Mouse (Mus musculus): ENCODE results near the gene Fhod1. TPM values are rescaled to one million over a fixed set of nuclear protein-coding genes. Genes with fewer than 3 reads are reported as not detected.
"Not testable (repeated sequence)": the region's sequence is repeated elsewhere in the genome, so short reads cannot be mapped to it uniquely, and the experiment has no call there.

Fhod1 gene
- total RNA-seq, 2 experiments from 2014 or later: 5.1 to 12.6 TPM

DNA sequence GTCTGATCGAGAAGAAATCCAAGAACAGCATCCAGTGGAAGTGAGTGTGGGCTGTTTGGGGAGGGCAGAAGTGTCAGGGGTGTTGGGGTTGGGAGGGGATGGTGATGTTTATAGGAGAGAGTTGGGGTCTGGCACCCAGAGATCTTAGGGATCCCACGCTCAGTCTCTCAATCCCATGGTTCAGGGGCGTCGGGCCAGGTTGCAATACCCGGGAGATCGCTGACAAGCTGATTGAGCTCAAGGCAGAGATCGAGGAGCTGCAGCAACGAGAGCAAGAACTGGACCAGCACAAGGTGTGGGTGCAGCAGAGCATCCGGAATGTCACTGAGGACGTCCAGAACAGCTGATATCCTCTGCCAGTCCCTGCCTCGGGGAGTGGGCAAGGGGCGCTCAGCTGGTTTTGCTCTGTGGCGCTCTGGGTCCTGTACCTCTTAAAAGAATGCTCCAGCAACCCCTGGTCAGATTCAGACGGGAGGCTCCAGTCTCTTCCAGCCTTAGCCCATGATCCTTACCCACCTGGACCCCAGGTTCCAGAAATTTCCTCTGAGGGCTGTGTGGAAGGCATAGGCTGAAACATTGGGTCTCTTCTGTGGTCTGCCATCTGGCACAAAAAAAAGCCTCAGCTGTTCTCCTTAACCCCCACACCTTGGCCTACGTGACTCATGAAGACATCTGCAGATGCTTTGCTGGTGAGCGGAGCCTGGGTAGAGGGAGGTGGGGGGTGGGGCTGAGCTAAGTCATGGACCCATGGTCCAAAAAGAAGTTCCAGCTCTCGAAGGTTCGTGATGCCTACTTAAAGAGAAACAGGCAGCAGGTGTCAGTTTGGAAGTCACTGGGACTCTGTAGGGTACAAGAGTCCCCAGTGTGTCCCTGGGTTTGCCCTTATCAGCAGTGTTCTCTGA is 49.2 kb downstream of the Fhod1 start:
- no peak for ATAC-seq (ENCODE audit: poor library complexity, severe bottlenecking)

DNA sequence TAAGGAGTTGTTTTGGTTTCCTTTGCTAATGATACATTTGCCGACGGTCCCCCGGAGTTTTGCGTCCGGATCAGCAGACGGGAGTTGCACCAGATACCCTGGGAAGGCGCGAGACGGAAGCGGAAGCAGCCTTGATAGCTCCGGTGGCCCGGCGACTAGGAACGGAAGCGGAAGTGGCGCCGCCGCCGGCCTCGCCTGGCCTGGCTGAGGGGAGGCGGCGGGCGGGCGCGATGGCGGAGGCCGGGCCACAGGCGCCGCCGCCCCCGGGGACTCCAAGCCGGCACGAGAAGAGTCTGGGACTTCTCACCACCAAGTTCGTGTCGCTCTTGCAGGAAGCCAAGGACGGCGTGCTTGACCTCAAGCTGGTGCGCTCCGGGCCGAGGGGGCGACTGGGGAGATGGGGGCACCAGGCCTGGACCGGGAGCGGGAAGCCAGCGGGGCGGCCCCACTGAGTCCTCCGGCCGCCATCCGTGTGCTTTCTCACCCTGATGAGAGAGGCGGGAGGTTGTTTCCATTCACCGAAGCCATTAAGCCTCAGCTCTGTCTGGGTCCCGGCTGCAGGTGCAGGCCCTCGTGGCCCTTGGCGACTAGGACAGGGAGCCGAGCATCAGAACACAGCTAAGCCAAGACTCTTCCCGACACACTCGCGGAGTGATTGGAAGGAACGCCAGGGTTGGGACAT is 50.1 kb downstream of the Fhod1 start, which contains the start of gene E2f4:
Gene E2f4 (plus strand): TSS at position 153 of the 682 bp plus-strand sequence.
- peak; percentile 97 for ATAC-seq (ENCODE audit: poor library complexity, severe bottlenecking)

DNA sequence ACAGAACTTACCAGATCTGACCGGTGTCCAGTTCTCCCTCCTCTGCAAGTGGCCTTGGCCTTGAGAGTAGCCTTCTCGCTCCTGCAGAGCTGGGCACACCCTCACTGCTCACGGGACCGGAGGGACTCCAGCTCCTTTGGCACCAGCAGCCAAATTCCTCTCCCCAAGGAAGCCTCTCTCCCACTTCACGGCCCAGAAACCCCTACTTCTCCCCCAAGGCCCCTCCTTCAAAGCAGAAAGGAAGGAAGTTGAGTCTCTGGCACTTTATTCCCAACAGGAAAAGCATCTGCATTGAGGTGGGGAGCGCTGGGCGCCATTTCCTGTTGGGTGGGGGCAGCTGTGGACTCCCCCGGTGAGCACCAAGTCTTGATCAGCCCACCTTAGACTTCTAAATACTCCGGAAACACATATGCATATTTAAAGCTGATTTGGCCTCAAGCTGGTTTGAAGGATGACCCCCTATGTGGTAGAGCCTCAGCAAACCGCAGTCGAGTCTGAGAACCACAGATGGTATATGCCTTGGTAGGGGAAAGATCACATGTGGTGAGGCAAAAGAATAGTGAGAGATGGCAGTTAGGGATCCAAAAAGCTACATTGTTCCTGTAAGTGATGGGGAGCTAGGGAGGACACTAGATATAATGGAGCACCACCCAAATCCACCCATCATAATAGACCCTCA is 51.7 kb downstream of the Fhod1 start, which contains the start of gene Exoc3l:
Gene Exoc3l (minus strand): TSS at position 207 of the 679 bp plus-strand sequence.
- no peak for ATAC-seq (ENCODE audit: poor library complexity, severe bottlenecking)

DNA sequence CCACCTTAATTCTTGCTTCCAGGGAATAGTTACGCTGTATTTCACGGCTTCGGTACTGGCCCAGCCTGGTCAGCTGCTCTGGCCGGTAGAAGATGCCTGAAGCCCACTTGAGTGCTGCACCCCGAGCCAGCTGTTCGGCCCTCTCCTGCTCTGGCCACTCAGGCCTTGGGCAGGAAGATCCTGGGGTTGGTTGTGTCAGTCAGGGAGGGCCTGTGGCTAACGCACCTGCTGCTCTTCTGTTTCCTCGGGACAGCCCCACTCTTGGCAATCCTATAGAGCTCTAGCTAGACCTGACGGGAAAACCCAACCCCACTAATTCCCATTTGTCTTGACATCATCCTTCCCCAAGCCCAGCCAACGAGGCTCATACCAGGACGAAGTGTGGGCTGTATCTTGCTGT is 52.5 kb downstream of the Fhod1 start:
- ATAC-seq (ENCODE audit: poor library complexity, severe bottlenecking): no peak

DNA sequence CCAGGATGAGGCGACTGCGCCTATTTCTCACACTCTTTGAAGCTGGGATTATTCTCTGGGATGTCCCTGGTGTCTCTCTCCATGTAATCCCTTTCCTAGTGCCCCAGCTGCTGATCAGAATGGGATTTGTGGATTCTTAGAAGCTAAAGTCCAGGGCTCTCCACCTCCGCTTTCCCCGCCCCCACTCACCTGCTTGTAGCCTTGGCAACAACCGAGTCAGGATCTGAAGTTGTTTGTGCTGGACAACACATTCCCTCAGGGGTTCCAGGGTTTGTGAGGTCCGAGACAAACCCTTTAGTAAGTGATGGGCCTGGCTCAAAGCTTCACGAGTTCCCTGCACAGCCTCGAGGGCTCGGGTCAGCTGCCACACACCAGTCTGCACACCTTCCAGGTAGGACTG is 53.0 kb downstream of the Fhod1 start:
- ATAC-seq (ENCODE audit: poor library complexity, severe bottlenecking): no peak

DNA sequence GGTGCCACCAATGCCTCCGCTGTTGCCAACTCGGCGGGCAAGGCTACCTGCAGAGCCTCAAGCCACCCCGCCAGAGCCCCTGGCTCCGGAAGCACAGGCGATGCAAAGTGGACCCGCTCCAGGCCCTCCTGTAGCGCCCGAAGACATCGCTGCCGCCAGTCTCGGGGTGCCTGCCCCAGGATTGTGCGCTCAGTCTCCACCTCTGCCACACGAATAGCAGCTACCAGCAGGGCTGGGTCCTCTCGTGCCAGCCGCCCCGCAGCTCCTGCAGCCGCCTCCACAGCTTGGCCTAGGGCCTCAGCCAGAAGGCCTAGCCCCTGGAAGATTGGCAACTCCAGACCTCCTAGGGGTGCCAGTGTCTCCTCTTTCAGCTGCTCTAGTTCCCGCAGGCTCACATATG is 54.3 kb downstream of the Fhod1 start:
- ATAC-seq (ENCODE audit: poor library complexity, severe bottlenecking): no peak

DNA sequence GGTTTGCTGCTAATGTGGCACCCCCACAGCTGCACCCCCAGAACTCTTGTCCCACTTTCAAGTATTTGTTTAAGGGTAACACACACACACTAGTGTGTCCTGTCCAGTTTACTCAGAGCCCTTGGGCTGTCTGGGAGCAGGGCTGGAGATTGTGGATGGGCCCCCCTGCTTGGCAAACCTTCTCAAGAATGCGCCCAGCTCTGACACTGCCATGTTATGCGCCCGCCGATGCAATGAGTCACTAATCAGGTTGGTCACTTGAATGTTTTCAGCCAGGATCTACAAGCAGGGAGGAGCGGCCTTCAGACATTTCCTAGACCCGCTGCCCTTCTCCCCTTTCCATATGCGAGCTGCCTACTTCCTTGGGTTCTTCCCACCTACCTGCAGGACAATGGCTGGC is 55.3 kb downstream of the Fhod1 start:
- no peak for ATAC-seq (ENCODE audit: poor library complexity, severe bottlenecking)

DNA sequence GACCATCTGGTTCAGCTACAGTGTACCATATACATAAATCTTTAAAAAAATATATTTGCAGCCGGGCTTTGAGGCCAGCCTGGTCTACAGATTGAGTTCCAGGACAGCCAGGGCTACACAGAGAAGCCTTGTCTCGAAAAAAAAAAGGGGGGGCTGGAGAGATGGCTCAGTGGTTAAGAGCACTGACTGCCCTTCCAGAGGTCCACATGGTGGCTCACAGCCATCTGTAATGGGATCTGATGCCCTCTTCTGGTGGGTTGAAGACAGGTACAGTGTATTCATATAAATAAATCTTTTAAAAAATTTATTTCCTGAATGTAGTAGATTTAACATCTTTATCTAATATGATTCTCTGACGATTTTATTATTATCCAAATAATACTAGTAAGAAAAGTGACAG is 56.0 kb downstream of the Fhod1 start:
- ATAC-seq (ENCODE audit: poor library complexity, severe bottlenecking): not testable (repeated sequence)

DNA sequence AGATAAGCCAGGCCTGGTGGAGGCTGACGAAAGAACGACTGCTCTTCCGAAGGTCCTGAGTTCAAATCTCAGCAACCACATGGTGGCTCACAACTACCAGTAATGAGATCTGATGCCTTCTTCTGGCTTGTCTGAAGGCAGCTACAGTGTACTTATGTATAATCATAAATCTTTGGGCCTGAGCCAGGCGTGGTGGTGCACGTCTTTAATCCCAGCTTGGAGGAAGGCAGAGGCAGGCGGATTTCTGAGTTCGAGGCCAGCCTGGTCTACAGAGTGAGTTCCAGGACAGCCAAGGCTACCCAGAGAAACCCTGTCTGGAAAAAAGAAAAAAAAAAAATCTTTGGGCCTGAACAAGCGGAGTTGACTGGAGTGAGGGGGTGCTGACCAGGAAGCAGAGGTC is 56.4 kb downstream of the Fhod1 start:
- not testable (repeated sequence) for ATAC-seq (ENCODE audit: poor library complexity, severe bottlenecking)

DNA sequence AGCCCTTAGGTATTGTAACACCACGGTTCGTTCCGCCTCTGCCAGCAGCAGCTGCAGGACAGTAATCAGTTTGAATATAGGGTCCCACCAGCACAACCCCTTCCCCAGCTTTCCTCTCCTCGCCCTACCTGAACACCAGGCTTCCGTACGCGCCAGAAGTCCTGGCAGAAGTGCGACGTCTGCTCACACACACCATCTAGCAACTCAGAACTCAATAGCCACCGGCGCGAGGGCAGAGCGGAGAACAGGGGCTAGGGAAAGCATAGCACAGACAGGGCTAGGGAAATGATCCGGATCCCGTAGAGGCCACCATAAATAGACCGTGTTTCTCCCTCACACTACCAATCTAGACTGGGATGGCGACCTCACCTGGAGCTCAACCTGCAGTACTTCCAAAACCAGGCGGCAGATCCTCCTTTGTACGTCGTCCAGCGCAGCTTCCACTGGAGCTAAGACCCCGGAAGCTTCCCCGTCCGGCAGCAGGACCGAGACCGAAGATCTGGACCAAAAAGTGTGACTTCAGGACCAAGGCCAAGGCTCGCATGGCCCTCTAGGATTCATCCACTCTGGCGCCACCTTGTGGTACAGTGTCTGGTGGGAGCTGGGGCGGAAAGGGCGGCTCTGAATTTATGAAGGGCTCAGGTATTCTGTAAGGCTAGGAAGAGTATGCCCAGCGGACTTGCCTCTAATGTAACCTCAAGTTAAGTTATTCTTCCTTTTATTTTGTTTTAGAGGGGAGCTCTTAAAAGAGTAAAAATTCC is 57.0 kb downstream of the Fhod1 start:
- peak; percentile 53 for ATAC-seq (ENCODE audit: poor library complexity, severe bottlenecking)

DNA sequence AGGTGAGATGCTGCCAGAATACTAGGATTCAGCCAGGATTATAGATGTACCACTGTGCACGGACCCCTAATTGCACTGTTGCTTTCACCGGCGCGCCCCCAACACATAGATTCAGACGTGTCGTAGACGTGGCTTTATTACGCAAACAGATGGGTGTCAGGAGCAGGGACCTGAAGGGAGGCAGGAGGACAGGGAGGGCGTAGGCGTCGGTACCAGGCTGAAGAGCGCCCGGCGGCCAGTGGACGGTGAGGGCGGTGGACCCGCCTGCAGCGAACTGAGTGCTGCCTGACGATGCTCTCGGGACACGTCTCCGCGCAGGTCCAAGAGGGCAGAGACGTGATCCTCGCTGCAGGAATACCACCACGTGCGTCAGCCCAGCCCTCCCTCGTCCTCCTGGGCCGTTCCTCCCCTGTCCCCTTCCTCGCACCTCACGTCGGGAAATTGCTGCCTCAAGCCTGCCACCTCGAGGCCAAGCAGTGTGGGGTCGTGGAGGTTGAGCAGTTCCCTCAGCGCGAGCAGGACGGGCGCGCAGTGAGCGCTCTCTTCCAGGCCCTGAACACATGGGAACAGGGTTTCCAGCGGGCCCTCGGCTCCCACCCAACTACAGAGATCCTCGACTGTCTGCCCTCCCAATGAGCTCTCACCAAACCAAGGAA is 57.8 kb downstream of the Fhod1 start, which contains the start of gene 4931428F04Rik:
Gene 4931428F04Rik (minus strand): TSS at position 60 of the 656 bp plus-strand sequence.
- peak; percentile 30 for ATAC-seq (ENCODE audit: poor library complexity, severe bottlenecking)

DNA sequence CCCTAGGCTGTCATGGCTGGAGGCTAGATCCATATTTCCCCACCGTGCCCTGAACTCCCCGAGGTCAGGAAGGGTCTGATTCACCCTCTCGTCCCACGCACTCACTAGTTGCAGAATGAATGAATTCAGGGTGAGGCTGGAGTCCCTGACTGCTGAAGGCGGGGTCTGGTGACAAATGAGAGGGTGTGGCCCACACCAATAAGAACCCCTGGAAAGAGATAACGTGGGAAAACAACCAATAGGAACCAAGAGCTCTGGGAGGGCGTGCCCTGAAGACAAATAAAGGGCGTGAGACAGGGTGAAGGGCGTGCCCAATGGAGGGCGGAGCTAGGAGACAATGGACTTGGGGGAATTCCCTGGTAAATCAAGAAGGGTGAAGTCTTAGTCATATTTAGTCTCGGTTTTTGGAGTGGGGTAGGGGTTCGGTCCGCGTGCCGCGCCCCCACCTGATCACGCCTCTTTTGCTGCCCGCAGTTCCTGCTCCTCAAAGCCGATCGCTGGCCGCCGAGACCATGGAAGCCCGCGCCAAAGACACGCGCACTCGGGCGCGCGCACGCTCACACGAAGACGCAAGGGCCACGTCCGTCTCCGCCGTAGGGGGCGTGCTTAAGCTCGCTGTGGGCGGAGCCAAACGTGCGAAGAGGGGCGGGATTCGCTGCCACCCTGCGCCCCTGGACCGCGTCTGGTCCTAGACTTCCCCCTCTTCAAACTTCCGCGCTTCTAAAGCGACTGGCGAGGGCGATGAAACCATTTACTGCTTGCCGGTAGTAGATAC is 58.6 kb downstream of the Fhod1 start:
- ATAC-seq (ENCODE audit: poor library complexity, severe bottlenecking): peak; percentile 86

DNA sequence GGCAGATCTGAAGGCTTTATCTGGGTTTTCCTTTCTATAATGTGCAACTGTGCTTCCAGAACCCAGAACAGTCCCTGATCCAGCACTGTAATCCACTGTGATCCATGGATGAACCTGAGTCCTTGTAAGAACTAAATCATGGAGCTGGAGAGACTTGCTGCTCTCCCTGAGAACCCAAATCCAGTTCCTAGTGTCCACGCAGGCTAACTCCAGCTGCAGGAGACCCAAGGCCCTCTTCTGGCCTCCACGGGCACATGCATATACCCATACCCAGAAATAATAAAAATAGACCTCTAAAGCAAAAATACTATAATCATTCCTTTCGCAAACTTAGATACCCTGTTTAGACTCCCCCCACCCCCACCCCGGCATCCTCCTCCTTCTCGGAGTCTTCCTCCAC is 59.5 kb downstream of the Fhod1 start:
- ATAC-seq (ENCODE audit: poor library complexity, severe bottlenecking): no peak

DNA sequence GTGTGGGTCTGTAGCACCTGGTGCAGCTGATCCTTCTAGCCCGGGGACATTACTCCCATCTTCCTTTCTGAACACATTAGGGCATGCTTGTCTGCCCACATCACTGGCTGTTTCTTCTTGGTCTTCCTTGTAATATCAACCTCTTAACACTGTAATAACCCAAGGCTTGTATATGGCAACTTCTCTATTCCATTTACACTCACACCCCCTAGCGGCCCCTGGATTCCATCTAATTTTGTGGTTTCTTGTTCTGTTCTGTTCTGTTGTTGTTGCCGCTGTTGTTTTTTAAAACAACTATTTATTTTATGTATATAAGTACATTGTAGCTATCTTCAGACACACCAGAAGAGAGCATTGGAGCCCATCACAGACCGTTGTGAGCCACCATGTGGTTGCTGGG is 60.8 kb downstream of the Fhod1 start:
- no peak for ATAC-seq (ENCODE audit: poor library complexity, severe bottlenecking)

DNA sequence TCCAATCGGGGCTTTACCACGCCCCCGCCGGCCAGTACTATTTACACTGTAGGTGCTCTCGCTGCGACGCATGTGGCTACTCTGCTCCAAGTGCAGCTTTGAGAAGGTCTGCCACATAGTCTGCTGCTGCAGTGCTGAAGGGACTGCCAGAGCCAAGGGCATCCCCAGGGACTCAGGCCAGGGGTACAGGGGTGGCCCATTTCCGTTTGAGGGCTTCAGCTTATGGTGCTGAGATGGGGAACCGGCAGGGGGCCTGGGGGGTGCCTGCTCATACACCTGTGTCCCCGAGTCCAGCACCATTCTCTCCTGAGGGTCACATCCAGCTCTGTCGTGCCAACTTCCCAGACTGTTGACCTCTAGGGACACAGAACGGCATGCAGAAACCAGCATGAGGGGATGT is 62.2 kb downstream of the Fhod1 start:
- no peak for ATAC-seq (ENCODE audit: poor library complexity, severe bottlenecking)

DNA sequence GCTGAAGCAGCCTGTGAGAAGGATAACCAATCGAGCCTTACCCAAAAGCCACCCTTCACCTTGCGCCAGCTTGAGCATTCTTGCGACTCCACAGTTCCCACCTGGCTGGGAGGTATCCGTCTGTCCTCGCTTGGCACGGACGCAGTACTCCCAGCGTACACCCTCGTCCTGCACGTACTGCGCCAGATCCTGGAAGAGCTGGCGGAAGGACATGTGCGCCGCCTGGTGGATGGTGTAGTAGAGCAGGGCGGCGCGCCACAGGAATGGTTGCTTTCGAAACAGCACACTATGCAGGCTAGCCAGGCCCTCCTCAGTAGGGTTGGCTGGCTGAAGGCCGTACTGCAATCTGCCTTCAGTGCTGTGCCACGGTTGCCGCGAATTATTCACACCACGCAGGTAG is 64.7 kb downstream of the Fhod1 start:
- peak; percentile 74 for ATAC-seq (ENCODE audit: poor library complexity, severe bottlenecking)

DNA sequence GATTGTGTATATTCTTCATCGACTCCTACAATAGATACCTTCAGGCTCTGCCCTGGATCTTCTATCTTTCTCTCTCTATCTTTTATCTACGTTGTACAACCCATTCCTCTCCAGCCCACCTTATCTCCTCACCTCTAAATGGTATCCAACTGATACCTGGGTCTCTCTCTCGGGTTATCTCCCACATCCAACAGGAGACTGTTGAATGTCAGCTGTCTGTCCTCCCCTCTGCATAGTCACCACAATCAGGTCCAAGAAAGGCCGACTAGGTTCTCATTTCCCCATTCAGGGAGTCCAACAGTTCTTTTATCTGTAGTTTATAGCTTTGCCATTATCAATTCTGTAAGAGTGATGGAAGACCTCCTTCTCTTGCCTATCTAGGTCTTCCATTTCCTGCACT is 65.5 kb downstream of the Fhod1 start:
- no peak for ATAC-seq (ENCODE audit: poor library complexity, severe bottlenecking)

DNA sequence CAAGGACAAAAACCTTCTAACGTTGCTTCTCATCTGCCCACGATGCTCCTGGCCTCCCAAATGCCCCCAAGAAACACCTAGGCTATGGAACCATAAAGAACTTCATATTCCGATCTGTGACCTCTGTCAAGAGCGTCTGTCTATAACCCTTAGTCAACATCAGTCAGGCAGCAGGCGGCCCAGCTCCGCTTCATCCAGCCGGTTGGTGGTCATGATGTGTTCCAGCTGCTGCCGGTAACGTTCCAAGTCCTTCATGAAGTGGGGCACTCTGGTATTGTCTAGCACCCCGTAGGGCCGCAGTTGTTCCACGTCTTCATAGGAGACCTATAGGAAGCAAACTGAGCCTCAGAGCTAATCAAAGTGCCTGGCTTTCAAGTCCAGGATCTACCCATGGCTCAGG is 65.9 kb downstream of the Fhod1 start:
- ATAC-seq (ENCODE audit: poor library complexity, severe bottlenecking): no peak

DNA sequence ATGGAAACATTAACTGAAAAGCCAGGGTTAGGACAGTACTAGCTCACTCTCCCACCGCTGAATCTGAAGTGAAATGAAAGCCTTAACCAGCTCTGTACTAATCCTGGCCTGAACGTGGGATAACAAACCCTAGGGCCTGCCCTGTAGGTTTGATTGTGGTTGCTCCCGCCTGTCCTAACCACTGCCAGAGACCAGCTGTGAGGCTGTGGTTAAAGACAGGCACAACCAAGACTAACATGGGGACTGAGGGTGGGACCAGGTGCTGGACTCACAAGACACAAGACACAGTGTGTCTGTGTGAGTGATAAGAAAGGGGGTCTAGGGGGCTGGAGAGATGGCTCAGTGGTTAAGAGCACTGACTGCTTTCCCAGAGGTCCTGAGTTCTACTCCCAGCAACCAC is 67.2 kb downstream of the Fhod1 start:
- ATAC-seq (ENCODE audit: poor library complexity, severe bottlenecking): no peak

Data from megakaryocyte, adult 5-6 weeks (primary cell).